Mouse (Mus musculus) ES-E14 (cell line): ENCODE measurements around the gene Grhl3. TPM values are rescaled to one million over a fixed set of nuclear protein-coding genes. Genes with fewer than 3 reads are reported as not detected.

Experiments
- DNase-seq: peaks from one replicate; pipeline ENCODE4 v3.0.0-alpha.2; 2013; ENCODE audit warnings: low read depth, low spot score
- H3K27ac ChIP-seq: 2 replicates; pipeline ENCODE4 v1.5.1; 2012; ENCODE audit warnings: low read depth, mild to moderate bottlenecking, low read length, moderate library complexity, mixed read lengths; ENCODE audit not compliant: poor library complexity, insufficient read depth, severe bottlenecking
- H3K36me3 ChIP-seq: 2 replicates; pipeline ENCODE4 v1.6.1; 2012; ENCODE audit warnings: mild to moderate bottlenecking, low read length, moderate library complexity, mixed read lengths; ENCODE audit not compliant: control insufficient read depth, poor library complexity, insufficient read depth, severe bottlenecking
- H3K4me1 ChIP-seq, 2 experiments: fragments of 150-350 bp in 1 of 2; sonication (generic) in 1 of 2; 2 replicates each; pipeline ENCODE4 v1.6.1; 2012; ENCODE audit warnings: low read length in 2 of 2, mild to moderate bottlenecking in 1 of 2, mixed read lengths in 1 of 2; ENCODE audit not compliant: control insufficient read depth in 2 of 2, insufficient read depth in 2 of 2, poor library complexity in 1 of 2
- H3K4me3 ChIP-seq, 2 experiments: fragments of 150-350 bp in 1 of 2; sonication (generic) in 1 of 2; 2 replicates each; pipeline ENCODE4 v1.5.1; 2012; ENCODE audit warnings: low read length in 2 of 2, low read depth in 1 of 2, mild to moderate bottlenecking in 1 of 2, mixed read lengths in 1 of 2; ENCODE audit not compliant: insufficient read depth in 1 of 2, poor library complexity in 1 of 2, severe bottlenecking in 1 of 2
- H3K9ac ChIP-seq: 2 replicates; pipeline ENCODE4 v1.6.1; 2012; ENCODE audit warnings: low read depth, mild to moderate bottlenecking, low read length, mixed read lengths; ENCODE audit not compliant: poor library complexity, insufficient read depth, severe bottlenecking
- H3K9me3 ChIP-seq: fragments of 150-350 bp; sonication (generic); 2 replicates; pipeline ENCODE4 v1.6.1; 2012; ENCODE audit warnings: low read depth, mild to moderate bottlenecking, low read length; ENCODE audit not compliant: control insufficient read depth, insufficient read depth
- CHD2 ChIP-seq: IDR thresholded peaks from 2 replicates; pipeline ENCODE4 v1.6.1; 2014; ENCODE audit warnings: mild to moderate bottlenecking, low read depth, low read length, inconsistent platforms
- HCFC1 ChIP-seq: IDR thresholded peaks from 2 replicates; pipeline ENCODE4 v1.6.1; 2012; ENCODE audit warnings: low read length, inconsistent platforms, borderline replicate concordance; ENCODE audit not compliant: insufficient read depth
- MAFK ChIP-seq: IDR thresholded peaks from 2 replicates; pipeline ENCODE4 v1.6.1; 2014; ENCODE audit warnings: mild to moderate bottlenecking, low read depth, low read length, inconsistent platforms; ENCODE audit not compliant: insufficient read depth
- ZC3H11A ChIP-seq: IDR thresholded peaks from 2 replicates; pipeline ENCODE4 v1.6.1; 2012; ENCODE audit warnings: low read depth, mild to moderate bottlenecking, inconsistent platforms, low read length, borderline replicate concordance
- ZNF384 ChIP-seq: IDR thresholded peaks from 2 replicates; pipeline ENCODE4 v1.6.1; 2012; ENCODE audit warnings: low read depth, low read length, inconsistent platforms
- in situ Hi-C, 2 experiments: fragments of 600-800 bp; cut with MboI; formaldehyde crosslinking; loops; one replicate each; pipeline ENCODE4 v1.15.1; 2025; ENCODE audit warnings: low sequenced_read_pairs in 2 of 2, inconsistent platforms in 1 of 2; ENCODE audit not compliant: unreplicated experiment in 2 of 2
- total RNA-seq: library from RNA; depleted of rRNA; stranded (reverse); fragments of 300-350 nt; gene quantifications from 2 replicates; pipeline ENCODE4 v1.2.3, GENCODE M21; 2012

The Grhl3 gene
- total RNA-seq, 1 experiment, result 6.7 TPM

DNA sequence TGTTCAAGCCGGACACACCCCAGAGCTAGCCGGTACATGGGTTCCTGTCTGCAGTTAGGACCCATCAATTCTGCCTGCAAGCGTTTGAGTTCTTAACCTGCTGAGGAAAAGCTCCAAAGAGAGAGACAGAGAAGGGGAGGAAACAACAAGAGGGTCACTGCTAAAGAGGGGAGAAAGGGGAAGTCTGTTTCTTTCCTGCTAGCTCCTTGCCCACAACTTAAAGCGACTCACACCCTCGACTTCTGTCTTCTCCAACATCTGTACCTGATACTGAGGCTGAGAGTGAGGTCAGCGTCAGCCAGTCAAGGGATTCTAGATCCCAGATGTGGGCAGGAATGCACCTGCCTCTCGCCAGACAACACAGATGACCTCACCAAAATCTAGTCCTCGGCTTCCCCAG lies 1.2 kb downstream of the Grhl3 start:
- Histone ChIP-seq H3K27ac (no peak overlapping the region), H3K9me3 (no peaks in the 10 kb centered on the region), H3K36me3 (no peaks in the 10 kb centered on the region; the same call in 1 of the 2 replicates), H3K4me3 (peak overlapping the region; percentile 61 to 65; a peak in 2 of 4 replicates), H3K9ac (no peak overlapping the region), H3K4me1 (peaks cover 13 to 54% of the 10 kb centered on the region in 2 experiments)
- in situ Hi-C loops, result no loop called here
- DNase-seq, result no peak
- TF ChIP-seq MAFK, result no peak
- no peak for TF ChIP-seq CHD2

DNA sequence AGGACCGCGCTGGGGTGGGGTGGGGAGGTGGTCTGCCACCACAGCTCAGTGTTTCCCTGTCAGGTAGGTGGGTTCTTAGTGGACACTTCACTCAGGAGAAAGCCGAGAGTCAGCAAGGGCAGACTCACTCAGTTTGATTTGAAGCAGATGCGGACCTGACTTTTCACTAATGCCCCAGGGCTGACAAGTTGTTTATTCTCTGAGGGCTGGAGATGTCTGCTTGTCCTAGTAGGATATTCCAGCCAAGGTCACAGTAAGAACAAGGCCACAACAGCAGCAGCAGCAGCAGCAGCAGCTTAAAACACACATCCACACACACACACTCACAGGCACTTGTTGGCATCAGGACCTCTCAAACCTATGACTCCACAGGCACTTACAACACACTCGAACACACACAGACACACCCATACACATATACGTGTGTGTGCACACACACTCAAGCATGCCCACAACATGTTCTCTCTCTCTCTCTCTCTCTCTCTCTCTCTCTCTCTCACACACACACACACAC lies 2.3 kb downstream of the Grhl3 start:
- Histone ChIP-seq H3K9ac (no peak overlapping the region), H3K4me1 (peaks cover 14 to 54% of the 10 kb centered on the region in 2 experiments), H3K27ac (no peak overlapping the region), H3K36me3 (no peaks in the 10 kb centered on the region; the same call in 1 of the 2 replicates), H3K4me3 (peak overlapping the region in 1 of 2 experiments; percentile 50; a peak in 1 of 4 replicates), H3K9me3 (no peaks in the 10 kb centered on the region)
- no peak for DNase-seq
- in situ Hi-C loops, result no loop called here
- TF ChIP-seq CHD2 (no peak), MAFK (no peak), HCFC1 (no peak), ZC3H11A (no peak), ZNF384 (no peak)

DNA sequence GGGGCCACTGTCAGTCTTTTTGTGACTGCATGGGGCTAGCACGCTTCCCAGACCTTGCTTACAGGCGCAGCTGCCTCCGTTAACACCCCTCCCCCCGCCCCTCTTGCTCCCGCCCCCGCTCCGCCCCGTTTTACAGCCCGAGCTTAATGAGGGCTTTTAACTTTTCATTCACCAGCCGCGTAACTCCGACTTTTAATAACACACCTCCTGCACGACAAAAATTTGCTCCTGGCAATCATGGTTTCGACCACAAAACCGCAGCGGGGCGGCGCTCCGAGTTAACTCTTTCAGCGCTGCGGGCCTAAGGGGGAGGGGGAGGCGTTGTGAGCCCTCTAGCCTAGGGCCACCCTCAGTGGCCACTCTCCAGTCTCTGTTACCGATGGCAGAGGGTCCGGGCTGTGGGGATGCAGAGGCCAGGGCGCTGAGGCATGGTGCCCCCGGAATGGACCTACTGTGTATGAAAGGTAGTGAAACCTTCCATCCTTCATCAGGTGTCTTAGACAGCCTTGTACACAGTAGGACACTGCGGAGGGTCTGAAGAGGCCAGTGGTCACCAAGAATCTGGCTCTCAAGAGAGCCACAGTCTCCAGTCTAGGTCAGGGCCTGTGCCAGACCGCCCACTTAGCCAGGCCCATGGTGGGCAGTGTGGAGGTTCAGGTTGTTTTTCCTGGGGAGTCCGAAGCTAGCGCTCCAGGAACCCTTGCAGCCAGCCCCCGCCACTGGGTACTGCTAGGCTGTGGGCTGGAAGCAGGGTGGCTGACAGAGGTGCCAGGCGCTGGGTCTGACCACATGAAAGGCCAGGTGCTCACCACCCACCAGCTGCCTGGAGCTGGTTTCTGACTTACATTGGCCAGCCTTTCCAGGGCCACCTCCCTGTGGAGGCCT lies 3.0 kb downstream of the Grhl3 start:
- no peak overlapping the region; the same call in 1 of the 2 replicates for H3K9ac ChIP-seq
- peaks cover 17 to 57% of the 10 kb centered on the region in 2 experiments for H3K4me1 ChIP-seq
- peak overlapping the region; percentile 50 to 66 for H3K4me3 ChIP-seq
- H3K36me3 ChIP-seq, result no peaks in the 10 kb centered on the region; the same call in 1 of the 2 replicates
- TF ChIP-seq MAFK (no peak), CHD2 (no peak), HCFC1 (no peak), ZNF384 (no peak), ZC3H11A (no peak)
- in situ Hi-C loops, result no loop called here
- no peak for DNase-seq
- H3K9me3 ChIP-seq, result no peaks in the 10 kb centered on the region
- H3K27ac ChIP-seq, result no peak overlapping the region

DNA sequence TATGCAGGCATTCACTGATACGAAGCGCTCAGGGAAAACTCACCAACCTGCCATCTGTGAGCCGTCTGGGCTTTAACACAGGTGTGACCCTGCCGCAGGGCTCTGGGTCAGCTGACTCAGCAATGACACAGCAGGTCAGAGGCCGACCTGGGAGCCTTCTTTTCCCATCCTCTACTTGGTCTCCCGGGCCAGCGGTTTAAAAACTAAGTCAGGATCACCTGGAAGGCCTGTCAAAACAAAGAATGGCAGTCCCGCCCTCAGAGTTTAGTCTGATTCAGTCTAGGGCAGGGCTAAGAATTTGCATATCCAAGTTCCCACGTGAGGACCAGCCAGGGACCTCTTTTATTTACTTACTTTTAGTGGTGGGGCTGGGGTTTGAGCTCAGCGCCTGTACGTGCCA lies 4.2 kb downstream of the Grhl3 start:
- in situ Hi-C loops, result no loop called here
- no peaks in the 10 kb centered on the region; the same call in 1 of the 2 replicates for H3K36me3 ChIP-seq
- H3K9ac ChIP-seq, result no peak overlapping the region
- H3K4me3 ChIP-seq, result 0 out of 4 replicates have a peak overlapping the region, but pooled peaks of 1 of the 2 experiments have one; percentile 66
- TF ChIP-seq MAFK, result peak; percentile 82
- no peak for TF ChIP-seq CHD2
- no peak for TF ChIP-seq ZNF384
- no peak for TF ChIP-seq ZC3H11A
- no peak for DNase-seq
- no peaks in the 10 kb centered on the region for H3K9me3 ChIP-seq
- H3K4me1 ChIP-seq, result peaks cover 17 to 53% of the 10 kb centered on the region in 2 experiments
- H3K27ac ChIP-seq, result no peak overlapping the region; the same call in 1 of the 2 replicates
